Mouse (Mus musculus) ES-E14 (cell line): ENCODE results near the gene Rag1. TPM values are rescaled to one million over a fixed set of nuclear protein-coding genes. Genes with fewer than 3 reads are reported as not detected.

ENCODE experiments used
- DNase-seq: peaks from one replicate; pipeline ENCODE4 v3.0.0-alpha.2; 2013; ENCODE audit warnings: low read depth, low spot score
- H3K27ac ChIP-seq: 2 replicates; pipeline ENCODE4 v1.5.1; 2012; ENCODE audit warnings: low read depth, mild to moderate bottlenecking, low read length, moderate library complexity, mixed read lengths; ENCODE audit not compliant: poor library complexity, insufficient read depth, severe bottlenecking
- H3K36me3 ChIP-seq: 2 replicates; pipeline ENCODE4 v1.6.1; 2012; ENCODE audit warnings: mild to moderate bottlenecking, low read length, moderate library complexity, mixed read lengths; ENCODE audit not compliant: control insufficient read depth, poor library complexity, insufficient read depth, severe bottlenecking
- H3K4me1 ChIP-seq, 2 experiments: fragments of 150-350 bp in 1 of 2; sonication (generic) in 1 of 2; 2 replicates each; pipeline ENCODE4 v1.6.1; 2012; ENCODE audit warnings: low read length in 2 of 2, mild to moderate bottlenecking in 1 of 2, mixed read lengths in 1 of 2; ENCODE audit not compliant: control insufficient read depth in 2 of 2, insufficient read depth in 2 of 2, poor library complexity in 1 of 2
- H3K4me3 ChIP-seq, 2 experiments: fragments of 150-350 bp in 1 of 2; sonication (generic) in 1 of 2; 2 replicates each; pipeline ENCODE4 v1.5.1; 2012; ENCODE audit warnings: low read length in 2 of 2, low read depth in 1 of 2, mild to moderate bottlenecking in 1 of 2, mixed read lengths in 1 of 2; ENCODE audit not compliant: insufficient read depth in 1 of 2, poor library complexity in 1 of 2, severe bottlenecking in 1 of 2
- H3K9ac ChIP-seq: 2 replicates; pipeline ENCODE4 v1.6.1; 2012; ENCODE audit warnings: low read depth, mild to moderate bottlenecking, low read length, mixed read lengths; ENCODE audit not compliant: poor library complexity, insufficient read depth, severe bottlenecking
- H3K9me3 ChIP-seq: fragments of 150-350 bp; sonication (generic); 2 replicates; pipeline ENCODE4 v1.6.1; 2012; ENCODE audit warnings: low read depth, mild to moderate bottlenecking, low read length; ENCODE audit not compliant: control insufficient read depth, insufficient read depth
- CHD2 ChIP-seq: IDR thresholded peaks from 2 replicates; pipeline ENCODE4 v1.6.1; 2014; ENCODE audit warnings: mild to moderate bottlenecking, low read depth, low read length, inconsistent platforms
- HCFC1 ChIP-seq: IDR thresholded peaks from 2 replicates; pipeline ENCODE4 v1.6.1; 2012; ENCODE audit warnings: low read length, inconsistent platforms, borderline replicate concordance; ENCODE audit not compliant: insufficient read depth
- MAFK ChIP-seq: IDR thresholded peaks from 2 replicates; pipeline ENCODE4 v1.6.1; 2014; ENCODE audit warnings: mild to moderate bottlenecking, low read depth, low read length, inconsistent platforms; ENCODE audit not compliant: insufficient read depth
- ZC3H11A ChIP-seq: IDR thresholded peaks from 2 replicates; pipeline ENCODE4 v1.6.1; 2012; ENCODE audit warnings: low read depth, mild to moderate bottlenecking, inconsistent platforms, low read length, borderline replicate concordance
- ZNF384 ChIP-seq: IDR thresholded peaks from 2 replicates; pipeline ENCODE4 v1.6.1; 2012; ENCODE audit warnings: low read depth, low read length, inconsistent platforms
- in situ Hi-C, 2 experiments: fragments of 600-800 bp; cut with MboI; formaldehyde crosslinking; loops; one replicate each; pipeline ENCODE4 v1.15.1; 2025; ENCODE audit warnings: low sequenced_read_pairs in 2 of 2, inconsistent platforms in 1 of 2; ENCODE audit not compliant: unreplicated experiment in 2 of 2
- total RNA-seq: library from RNA; depleted of rRNA; stranded (reverse); fragments of 300-350 nt; gene quantifications from 2 replicates; pipeline ENCODE4 v1.2.3, GENCODE M21; 2012

Rag1 gene
- total RNA-seq, 1 experiment: not detected

GRCm38 (mm10) chr2:101650446-101650845, 1.1 kb upstream of the Rag1 start:
- H3K9me3 ChIP-seq: no peaks in the 10 kb centered on the region
- no peak overlapping the region for H3K4me3 ChIP-seq
- no peak overlapping the region for H3K27ac ChIP-seq
- H3K36me3 ChIP-seq: no peaks in the 10 kb centered on the region
- no peak for TF ChIP-seq MAFK
- TF ChIP-seq CHD2: no peak
- TF ChIP-seq HCFC1: no peak
- TF ChIP-seq ZNF384: no peak
- no peak for TF ChIP-seq ZC3H11A
- 0 out of 4 replicates have a peak, but pooled peaks cover 0 to 2% of the 10 kb centered on the region in 2 experiments for H3K4me1 ChIP-seq
- in situ Hi-C loops: no loop called here
- no peak overlapping the region for H3K9ac ChIP-seq
- DNase-seq: no peak

- in situ Hi-C loops: no loop called here
- no peak for DNase-seq
- Histone ChIP-seq H3K9ac (no peak overlapping the region), H3K4me1 (0 out of 4 replicates have a peak, but pooled peaks cover 0 to 2% of the 10 kb centered on the region in 2 experiments), H3K36me3 (no peaks in the 10 kb centered on the region), H3K9me3 (no peaks in the 10 kb centered on the region), H3K27ac (no peak overlapping the region), H3K4me3 (no peak overlapping the region)
- TF ChIP-seq CHD2: no peak
- TF ChIP-seq ZNF384: no peak
- no peak for TF ChIP-seq MAFK
- no peak for TF ChIP-seq ZC3H11A
- TF ChIP-seq HCFC1: no peak
Observed at GRCm38 (mm10) chr2:101648361-101648760, 940 bp downstream of the Rag1 start.

- no peak for TF ChIP-seq CHD2
- TF ChIP-seq MAFK: no peak
- in situ Hi-C loops: no loop called here
- H3K27ac ChIP-seq: no peak overlapping the region
- H3K9me3 ChIP-seq: no peaks in the 10 kb centered on the region
- H3K36me3 ChIP-seq: no peaks in the 10 kb centered on the region
- no peak overlapping the region for H3K4me3 ChIP-seq
- H3K4me1 ChIP-seq: no peaks in the 10 kb centered on the region
- H3K9ac ChIP-seq: no peak overlapping the region
- no peak for DNase-seq
Observed at GRCm38 (mm10) chr2:101645841-101646240, 3.5 kb downstream of the Rag1 start.

- DNase-seq: no peak
Observed at GRCm38 (mm10) chr2:101639840-101640350, 9.4 kb downstream of the Rag1 start.

More at GRCm38 (mm10) chr2:101639840-101640350, 9.4 kb downstream of the Rag1 start:
- H3K4me1 ChIP-seq: no peaks in the 10 kb centered on the region
- no peak overlapping the region for H3K27ac ChIP-seq
- H3K9ac ChIP-seq: no peak overlapping the region
- in situ Hi-C loops: no loop called here
- no peak overlapping the region for H3K4me3 ChIP-seq
- no peaks in the 10 kb centered on the region for H3K9me3 ChIP-seq
- TF ChIP-seq MAFK (no peak), CHD2 (no peak), ZC3H11A (no peak), HCFC1 (no peak), ZNF384 (no peak)
- H3K36me3 ChIP-seq: no peaks in the 10 kb centered on the region
